In the genomic region with DNA sequence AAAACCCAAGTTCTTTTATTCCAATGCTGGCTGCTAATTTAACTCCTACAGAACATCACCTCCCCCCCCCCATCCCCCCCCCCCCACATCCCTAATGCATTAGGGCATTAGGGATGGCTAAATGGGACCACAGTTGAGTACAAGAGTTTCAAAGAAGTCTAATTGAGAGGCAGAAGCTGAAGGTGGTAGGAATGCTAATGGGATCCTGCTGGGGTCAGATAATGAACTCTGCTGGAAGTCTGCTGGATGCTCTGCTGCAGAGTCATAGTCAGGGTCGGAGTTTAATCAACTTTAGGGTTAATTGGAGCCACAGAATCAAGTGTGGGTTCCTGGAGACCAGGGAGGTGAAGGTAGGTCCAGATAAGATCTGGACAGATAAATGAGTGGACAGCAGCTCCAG, we compare ENCODE assay signal across 16 mouse cellular contexts. TPM values are rescaled to one million over a fixed set of nuclear protein-coding genes. Genes with fewer than 3 reads are reported as not detected.
"Had no signal": no experiment of that assay in that cellular context is flagged by ENCODE, and none has a peak within 500 bp of the region (broad histone marks: within the 10 kb centered on the region; RNA-seq: fewer than 3 reads in every experiment).

No protein-coding gene starts in this region.

- DNase-seq: heart, postnatal 10 days; heart, postnatal 14 days; heart, postnatal 36 days; heart, postnatal 4 days; kidney, adult 11 months; kidney, adult 18-20 months; kidney, adult 2 months; kidney, adult 8-10 months; kidney, adult 9 months; kidney, postnatal 10 days; kidney, postnatal 14 days; kidney, postnatal 36 days; kidney, postnatal 4 days; layer of hippocampus, adult 9-11 months; layer of hippocampus, postnatal 36 days had no signal

RNA-seq across cellular contexts. Expression of a gene that starts 17.9 kb away (rescaled TPM):
- total RNA-seq: hematopoietic stem cell, adult 5-6 weeks had no signal
